Mouse (Mus musculus) megakaryocyte, embryonic 14.5 days (primary cell): Measurements from ENCODE around the gene Ddx41.

Source experiments
- FLI1 ChIP-seq: IDR thresholded peaks from 2 replicates; pipeline ENCODE4 v1.6.1; 2012; ENCODE audit warnings: low read length, inconsistent platforms, mixed read lengths
- GATA1 ChIP-seq: IDR thresholded peaks from 3 replicates; pipeline ENCODE4 v1.6.1; 2012; ENCODE audit warnings: mixed read lengths, low read length, inconsistent platforms, borderline replicate concordance

GRCm38 (mm10) chr13:55535191-55535590 is 1.3 kb downstream of the Ddx41 start:
- no peak for TF ChIP-seq GATA1
- no peak for TF ChIP-seq FLI1
